Mouse (Mus musculus): ENCODE data around the gene Optn.

The Optn gene

DNA sequence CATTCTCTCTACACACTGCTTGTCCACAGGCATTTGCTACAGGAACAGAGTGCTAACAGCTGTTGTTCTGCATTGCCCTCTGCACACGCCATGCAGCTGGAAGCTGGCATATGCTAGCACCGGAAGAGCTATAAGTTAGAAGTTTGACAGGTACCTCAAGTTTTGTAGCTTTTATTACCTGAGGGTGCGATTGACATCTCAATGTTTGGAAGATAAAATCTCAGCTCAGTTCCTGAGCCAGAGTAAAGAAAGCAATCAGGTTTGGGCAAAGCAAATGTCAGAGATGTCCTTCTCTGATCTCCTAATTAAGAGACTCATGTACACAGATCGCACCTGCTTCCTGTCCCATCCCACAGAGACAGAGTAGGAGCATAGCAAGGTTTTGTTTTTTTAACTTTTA is 77.1 kb downstream of the Optn start:
- DNase-seq (ENCODE audit: low spot score): no peak

DNA sequence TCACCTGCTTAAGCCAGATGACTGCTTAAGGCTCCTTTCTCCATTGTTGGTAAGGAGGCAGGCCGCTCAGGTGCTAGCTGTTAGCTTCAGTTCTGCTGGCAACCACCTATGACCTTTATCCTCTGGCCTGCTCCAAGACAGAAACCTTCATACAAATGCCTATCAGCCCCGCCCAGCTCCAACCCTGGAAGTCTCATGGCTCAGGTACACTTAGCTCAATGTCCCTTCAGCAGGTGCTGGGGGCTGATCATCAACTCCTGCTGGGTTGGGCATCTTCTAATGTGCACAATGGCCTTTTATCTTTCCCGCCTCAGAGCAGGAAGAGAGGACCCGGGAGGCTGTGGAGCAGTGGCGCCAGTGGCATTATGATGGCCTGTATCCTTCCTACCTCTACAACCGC is 78.9 kb downstream of the Optn start:
- no peak for DNase-seq (ENCODE audit: low spot score)

GRCm38 (mm10) chr2:4983987-4984386 is 79.9 kb downstream of the Optn start:
- no peak for DNase-seq (ENCODE audit: low spot score)

DNA sequence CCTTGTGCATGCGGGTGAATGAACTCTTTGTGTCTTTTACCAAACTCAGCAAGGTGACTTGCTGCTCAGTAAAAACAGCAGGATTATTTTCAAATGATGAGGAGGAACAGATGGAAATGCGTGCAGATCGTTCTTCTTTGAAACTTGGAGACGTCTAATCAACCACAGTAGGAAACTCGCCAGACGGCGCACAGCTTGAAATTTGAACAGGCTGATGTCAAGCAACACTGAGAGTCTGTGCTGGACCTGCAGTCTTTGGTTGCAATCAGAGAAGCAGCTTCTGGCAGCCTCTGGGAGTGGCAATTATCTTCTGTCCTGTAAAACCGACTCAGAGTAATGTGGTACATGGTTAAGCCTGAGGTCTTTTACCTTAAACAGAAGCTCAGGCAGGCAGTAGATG is 85.8 kb downstream of the Optn start:
- no peak for DNase-seq (ENCODE audit: low spot score)

GRCm38 (mm10) chr2:4975807-4976206 is 88.0 kb downstream of the Optn start, which contains the start of gene Ucma:
TSS of gene Ucma (plus strand) at chr2:4976122.
- no peak for DNase-seq (ENCODE audit: low spot score)

All from left cerebral cortex, adult 11 months (tissue).